Mouse (Mus musculus) liver, embryonic 14.5 days (tissue): ENCODE measurements around the gene Zc3hav1l. TPM values are rescaled to one million over a fixed set of nuclear protein-coding genes. Genes with fewer than 3 reads are reported as not detected.

Experiments
- ATAC-seq: fragments of 200-750 bp; cut with Nextera tagmentation; 2 replicates; pipeline ENCODE4 v1.8.0; 2017; ENCODE audit warnings: moderate number of reproducible peaks, mild to moderate bottlenecking, moderate library complexity; ENCODE audit not compliant: insufficient read depth
- DNase-seq, 3 experiments: peaks; one replicate each; pipeline ENCODE4 v3.0.0-alpha.2; 2012 to 2013; ENCODE audit warnings: low read depth in 3 of 3, low spot score in 3 of 3
- H3K27ac ChIP-seq: fragments of 300-500 bp; sonication (generic); 2 replicates; pipeline ENCODE4 v1.5.1; 2014; ENCODE audit warnings: moderate library complexity, mild to moderate bottlenecking, control low read depth, inconsistent platforms
- H3K27me3 ChIP-seq: fragments of 300-500 bp; sonication (generic); 2 replicates; pipeline ENCODE4 v1.6.1; 2014; ENCODE audit warnings: mild to moderate bottlenecking, low read length, moderate library complexity; ENCODE audit not compliant: control insufficient read depth, insufficient read depth
- H3K36me3 ChIP-seq: fragments of 300-500 bp; sonication (generic); replicated peaks from 2 replicates; pipeline ENCODE4 v1.6.1; 2014; ENCODE audit warnings: low read depth; ENCODE audit not compliant: control insufficient read depth, insufficient read depth
- H3K4me1 ChIP-seq, 2 experiments: fragments of 200-500 bp in 1 of 2; fragments of 300-500 bp in 1 of 2; sonication (generic) in 1 of 2; replicated peaks; 2 replicates each; pipeline ENCODE4 v1.6.1; 2012 to 2014; ENCODE audit warnings: antibody characterized with exemption in 1 of 2, inconsistent platforms in 1 of 2, low read length in 1 of 2; ENCODE audit not compliant: control insufficient read depth in 2 of 2, insufficient read depth in 2 of 2
- H3K4me2 ChIP-seq: fragments of 300-500 bp; sonication (generic); 2 replicates; pipeline ENCODE4 v1.6.1; 2014; ENCODE audit warnings: low read depth, mild to moderate bottlenecking, control low read depth, moderate library complexity
- H3K4me3 ChIP-seq, 2 experiments: fragments of 200-500 bp in 1 of 2; fragments of 300-500 bp in 1 of 2; sonication (generic) in 1 of 2; 2 replicates each; pipeline ENCODE4 v1.5.1; 2012 to 2014; ENCODE audit warnings: low read depth in 2 of 2, low read length in 2 of 2, mild to moderate bottlenecking in 2 of 2, control low read depth in 1 of 2, inconsistent platforms in 1 of 2, moderate library complexity in 1 of 2; ENCODE audit not compliant: insufficient read depth in 1 of 2
- H3K9ac ChIP-seq: fragments of 300-500 bp; sonication (generic); replicated peaks from 2 replicates; pipeline ENCODE4 v1.6.1; 2014; ENCODE audit warnings: mild to moderate bottlenecking, control low read depth, moderate library complexity
- H3K9me3 ChIP-seq: fragments of 300-500 bp; sonication (generic); 2 replicates; pipeline ENCODE4 v1.6.1; 2016; ENCODE audit warnings: low read length, mixed read lengths; ENCODE audit not compliant: control insufficient read depth
- CTCF ChIP-seq: IDR thresholded peaks from 2 replicates; pipeline ENCODE4 v1.5.1; 2016; ENCODE audit warnings: antibody characterized with exemption, low read depth, control low read depth
- EP300 ChIP-seq: IDR thresholded peaks from 2 replicates; pipeline ENCODE4 v1.6.1; 2016; ENCODE audit warnings: antibody characterized with exemption, low read depth
- WGBS: fragments of 180-500 bp; shearing (Covaris S2); extraction: QIAGEN DNeasy Blood & Tissue Kit; methylation state at CpG from one replicate; pipeline ENCODE4 v1.1.7; 2014; ENCODE audit not compliant: insufficient replicate concordance; 5-methylcytosine and 5-hydroxymethylcytosine counted together
- polyA plus RNA-seq, 2 experiments: library from polyadenylated mRNA; depleted of rRNA in 1 of 2; stranded (reverse) in 1 of 2; unstranded in 1 of 2; fragments of >200 nt; fragmentation: Nextera tagmentation in 1 of 2; extraction: Ambion mirVana in 1 of 2; gene quantifications; 2 replicates each; pipeline versions ENCODE4 v1.2.1 to v1.2.3; 2012 to 2014

The Zc3hav1l gene
- polyA plus RNA-seq, 2 experiments, result 1.4 to 3.9 TPM

DNA sequence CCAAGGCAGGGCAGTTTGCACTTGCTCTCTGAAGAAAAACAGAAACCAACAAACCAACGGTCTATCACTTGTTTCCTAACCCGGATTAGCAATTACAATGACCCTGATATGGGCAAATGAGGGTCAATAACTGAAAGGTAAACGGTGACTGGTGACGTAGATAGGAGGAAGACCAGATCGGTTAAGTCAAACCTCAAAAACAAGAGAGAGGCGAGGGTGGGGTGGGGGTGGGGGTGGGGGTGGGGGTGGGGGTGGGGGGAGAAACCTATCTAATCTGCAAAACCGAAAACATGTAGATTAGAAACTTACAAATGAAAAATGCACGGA lies 43.6 kb upstream of the Zc3hav1l start:
- ATAC-seq (no peak), DNase-seq (no peak)
- no peaks in the 10 kb centered on the region for H3K27me3 ChIP-seq
- no peaks in the 10 kb centered on the region for H3K9me3 ChIP-seq
- peak overlapping the region; percentile 100 for H3K4me2 ChIP-seq
- H3K27ac ChIP-seq, result peak overlapping the region; percentile 100
- H3K4me1 ChIP-seq, result peaks cover 61 to 76% of the 10 kb centered on the region in 2 experiments
- no peak for TF ChIP-seq CTCF
- TF ChIP-seq EP300, result no peak
- peak overlapping the region; percentile 90 for H3K9ac ChIP-seq
- peaks cover 44% of the 10 kb centered on the region for H3K36me3 ChIP-seq
- 4% methylated on average over 8 of the region's 8 CpGs for WGBS
- H3K4me3 ChIP-seq, result peak overlapping the region; percentile 67 to 86

DNA sequence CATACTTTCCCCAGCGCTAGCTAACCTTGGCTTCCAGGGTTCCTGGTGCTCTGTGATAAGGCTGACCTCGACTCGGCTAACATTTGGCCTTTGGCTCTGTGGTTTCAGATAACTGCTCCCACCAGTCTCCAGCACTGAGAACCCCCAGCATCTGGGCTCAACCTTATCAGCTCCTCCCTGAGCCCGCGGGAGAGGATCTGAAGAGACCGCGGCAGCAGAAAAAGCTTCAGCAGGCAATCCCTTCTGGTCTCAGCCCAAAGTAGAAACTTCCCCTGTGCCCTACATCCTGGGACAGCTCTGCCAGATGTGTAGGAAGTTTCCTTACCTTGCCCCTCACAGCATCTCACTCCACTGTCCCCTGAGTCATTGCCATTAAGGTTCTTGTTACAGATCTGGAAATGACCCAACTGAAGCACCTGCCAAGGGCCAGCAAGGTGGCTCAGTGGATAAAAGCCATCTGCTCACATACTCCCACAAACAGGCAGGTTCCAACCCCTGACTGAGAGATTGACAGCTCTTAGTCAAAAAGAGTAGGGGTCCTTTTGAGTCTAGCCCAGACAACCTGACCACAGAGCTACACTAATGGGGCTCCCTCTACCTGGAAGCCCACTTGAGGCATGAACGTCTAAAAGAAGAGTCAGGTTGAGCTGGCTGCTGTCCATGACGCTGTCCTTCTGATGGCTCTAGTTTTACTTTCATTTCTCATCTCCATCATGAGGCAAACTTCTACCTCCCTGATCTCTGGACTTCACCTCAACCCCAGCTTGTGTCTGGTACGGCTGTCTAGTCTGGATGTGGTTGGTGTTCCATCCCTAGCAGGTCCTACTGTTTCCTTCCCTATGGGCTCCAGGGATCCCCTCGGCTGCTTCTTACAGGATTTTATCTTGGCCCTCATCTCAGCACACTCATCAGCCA lies 42.9 kb upstream of the Zc3hav1l start:
- Histone ChIP-seq H3K27me3 (no peaks in the 10 kb centered on the region), H3K4me3 (peak overlapping the region; percentile 67 to 86), H3K9ac (peak overlapping the region; percentile 90), H3K4me1 (peaks cover 57 to 71% of the 10 kb centered on the region in 2 experiments), H3K36me3 (peaks cover 50% of the 10 kb centered on the region), H3K9me3 (no peaks in the 10 kb centered on the region), H3K4me2 (peak overlapping the region; percentile 100), H3K27ac (peak overlapping the region; percentile 100)
- 2% methylated on average over 11 of the region's 11 CpGs for WGBS
- DNase-seq (peak; percentile 91 to 96 (median 93)), ATAC-seq (peak; percentile 91)
- TF ChIP-seq CTCF (no peak), EP300 (peak; percentile 93)

DNA sequence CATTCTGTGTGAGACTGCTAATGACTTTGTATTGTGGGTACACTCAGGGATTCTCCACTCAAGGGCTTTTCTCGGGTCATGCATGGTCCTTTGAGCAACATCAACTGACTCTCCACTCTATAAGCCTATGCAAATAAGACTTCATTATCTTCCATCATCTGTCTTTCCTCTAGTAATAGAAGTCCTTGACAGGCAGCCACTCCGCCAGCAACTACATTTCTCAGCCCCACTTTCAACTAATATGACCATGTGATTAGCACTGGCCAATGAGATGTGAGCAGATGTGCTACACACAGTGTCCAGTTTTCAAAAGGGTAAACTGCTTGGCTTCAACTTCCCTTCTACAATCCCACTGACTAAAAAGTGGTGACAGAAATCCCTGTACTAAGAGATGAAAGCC lies 40.0 kb upstream of the Zc3hav1l start:
- no peak overlapping the region; the same call in 1 of the 2 replicates for H3K4me2 ChIP-seq
- ATAC-seq (no peak), DNase-seq (no peak)
- H3K4me3 ChIP-seq, result no peak overlapping the region
- TF ChIP-seq CTCF (no peak), EP300 (no peak)
- no peaks in the 10 kb centered on the region for H3K9me3 ChIP-seq
- H3K36me3 ChIP-seq, result peaks cover 67% of the 10 kb centered on the region
- H3K27ac ChIP-seq, result peak overlapping the region; percentile 28
- WGBS, result 57% methylated on average over 2 of the region's 2 CpGs
- H3K4me1 ChIP-seq, result peaks cover 33 to 45% of the 10 kb centered on the region in 2 experiments
- no peak overlapping the region for H3K9ac ChIP-seq
- H3K27me3 ChIP-seq, result no peaks in the 10 kb centered on the region

DNA sequence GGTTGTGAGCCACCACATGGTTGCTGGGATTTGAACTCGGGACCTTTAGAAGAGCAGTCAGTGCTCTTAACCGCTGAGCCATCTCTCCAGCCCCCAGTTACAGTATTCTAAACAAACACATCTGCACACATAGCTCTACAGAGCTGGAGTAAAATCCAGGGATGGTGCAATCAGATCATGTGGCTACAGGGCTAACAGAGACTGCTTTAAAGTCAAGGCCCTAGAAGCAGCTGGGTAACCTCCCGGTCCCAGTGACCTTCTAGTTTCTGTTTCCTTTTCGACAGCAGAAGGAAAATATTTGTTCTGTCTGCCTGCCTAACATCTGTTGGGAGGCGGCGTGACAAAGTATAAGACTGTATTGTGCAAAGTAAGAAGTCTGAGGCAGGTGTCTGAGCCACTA lies 38.9 kb upstream of the Zc3hav1l start:
- WGBS, result 81% methylated on average over 6 of the region's 6 CpGs
- Histone ChIP-seq H3K36me3 (peaks cover 76% of the 10 kb centered on the region), H3K4me2 (no peak overlapping the region), H3K9ac (no peak overlapping the region), H3K4me3 (no peak overlapping the region), H3K27me3 (no peaks in the 10 kb centered on the region), H3K9me3 (no peaks in the 10 kb centered on the region), H3K4me1 (peaks cover 21 to 34% of the 10 kb centered on the region in 2 experiments), H3K27ac (no peak overlapping the region; the same call in 1 of the 2 replicates)
- DNase-seq, result no peak
- TF ChIP-seq EP300 (no peak), CTCF (no peak)
- no peak for ATAC-seq

DNA sequence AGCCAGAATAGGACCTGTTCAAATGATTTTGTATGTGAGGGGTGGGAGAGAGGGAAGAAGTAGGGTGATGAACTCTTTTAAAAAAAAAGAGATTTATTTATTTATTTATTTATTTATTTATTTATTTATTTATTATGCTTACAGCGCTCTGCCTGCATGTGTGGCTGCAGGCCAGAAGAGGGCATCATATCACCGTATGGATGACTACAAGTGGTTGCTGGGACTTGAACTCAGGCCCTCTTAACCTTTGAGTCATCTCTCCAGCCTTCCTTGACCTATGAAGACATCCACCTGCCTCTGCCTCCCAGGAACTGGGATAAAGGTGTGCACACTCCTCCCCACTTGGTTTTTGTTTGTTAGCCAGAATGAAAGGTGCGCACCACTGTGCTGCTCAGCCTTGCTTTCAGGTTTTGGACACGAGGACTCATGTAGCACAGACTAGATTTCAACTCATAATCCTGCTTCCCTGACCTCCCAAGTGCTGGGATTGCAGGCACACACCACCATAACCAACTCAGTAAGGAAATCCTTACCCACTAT lies 38.2 kb upstream of the Zc3hav1l start:
- TF ChIP-seq EP300 (0 out of 2 replicates have a peak, but pooled peaks have one; percentile 12), CTCF (peak; percentile 68)
- Histone ChIP-seq H3K4me1 (peaks cover 18 to 29% of the 10 kb centered on the region in 2 experiments), H3K27ac (no peak overlapping the region), H3K4me3 (no peak overlapping the region), H3K9ac (no peak overlapping the region), H3K27me3 (no peaks in the 10 kb centered on the region), H3K4me2 (no peak overlapping the region), H3K9me3 (no peaks in the 10 kb centered on the region), H3K36me3 (peaks cover 83% of the 10 kb centered on the region)
- whole genome bisulfite sequencing, result 89% methylated on average over 4 of the region's 4 CpGs
- no peak for ATAC-seq
- no peak for DNase-seq
